In genomic region chr15:25542382-25542781, GRCm38 (mm10) we compare ENCODE assay signal across 17 mouse cellular contexts.
"Had no signal": no experiment of that assay in that cellular context is flagged by ENCODE, and none has a peak within 500 bp of the region (broad histone marks: within the 10 kb centered on the region; RNA-seq: fewer than 3 reads in every experiment).

No protein-coding gene starts in this region.

- H3K4me1 ChIP-seq: liver, embryonic 12.5 days; liver, embryonic 15.5 days had no signal

- H3K36me3 ChIP-seq: limb, embryonic 10.5 days; limb, embryonic 13.5 days; liver, embryonic 12.5 days; liver, embryonic 15.5 days; lung, embryonic 15.5 days had no signal

- H3K4me3 ChIP-seq: layer of hippocampus, adult 2 months; limb, embryonic 10.5 days; limb, embryonic 13.5 days; liver, embryonic 12.5 days; liver, embryonic 15.5 days; lung, embryonic 15.5 days had no signal

- H3K9me3 ChIP-seq: limb, embryonic 10.5 days; limb, embryonic 13.5 days; liver, embryonic 12.5 days; liver, embryonic 15.5 days; lung, embryonic 15.5 days had no signal

- ATAC-seq: liver, embryonic 12.5 days had no signal

- H3K27me3 ChIP-seq: limb, embryonic 13.5 days; liver, embryonic 12.5 days; liver, embryonic 15.5 days; lung, embryonic 15.5 days had no signal

- H3K27ac ChIP-seq: kidney, postnatal 0 days; layer of hippocampus, adult 2 months; limb, embryonic 10.5 days; limb, embryonic 13.5 days; liver, embryonic 12.5 days; liver, embryonic 15.5 days; lung, embryonic 15.5 days; stomach, postnatal 0 days had no signal

- H3K4me2 ChIP-seq: limb, embryonic 13.5 days; liver, embryonic 12.5 days; liver, embryonic 15.5 days; lung, embryonic 15.5 days; midbrain, embryonic 11.5 days had no signal

- H3K9ac ChIP-seq: limb, embryonic 13.5 days; liver, embryonic 12.5 days; liver, embryonic 15.5 days; lung, embryonic 15.5 days had no signal

- DNase-seq: kidney, adult 2 months; kidney, postnatal 25 days; layer of hippocampus, adult 9-11 months; liver; lung, postnatal 4 days; midbrain, embryonic 14.5 days; thymus, adult 2 months; thymus, postnatal 25 days had no signal
